Comparison of ENCODE assay signal across 15 mouse cellular contexts in genomic region chr15:84278656-84279055, GRCm38 (mm10). TPM values are rescaled to one million over a fixed set of nuclear protein-coding genes. Genes with fewer than 3 reads are reported as not detected.
DNase-seq lines count a peak whose midpoint lies in the region; ATAC-seq lines count a peak whose summit lies in the region.
"Had no signal": no experiment of that assay in that cellular context is flagged by ENCODE, and none has a peak within 500 bp of the region (broad histone marks: within the 10 kb centered on the region; RNA-seq: fewer than 3 reads in every experiment).

No protein-coding gene starts in this region.

- no peaks in the 10 kb centered on the region for H3K36me3 ChIP-seq in kidney, embryonic 16.5 days (ENCODE audit: insufficient read depth, low read length)
- no peaks in the 10 kb centered on the region for H3K36me3 ChIP-seq in neural tube, embryonic 13.5 days
- no peaks in the 10 kb centered on the region for H3K36me3 ChIP-seq in hindbrain, embryonic 15.5 days

- no peaks in the 10 kb centered on the region for H3K9me3 ChIP-seq in kidney, embryonic 16.5 days (ENCODE audit: low read length)
- H3K9me3 ChIP-seq in neural tube, embryonic 13.5 days: no peaks in the 10 kb centered on the region
- H3K9me3 ChIP-seq in hindbrain, embryonic 15.5 days: no peaks in the 10 kb centered on the region
- H3K9me3 ChIP-seq: embryonic facial prominence, embryonic 10.5 days had no signal

- H3K4me2 ChIP-seq in kidney, embryonic 16.5 days (replicated peaks; ENCODE audit: low read depth, low read length): no peak overlapping the region
- H3K4me2 ChIP-seq in neural tube, embryonic 13.5 days: no peak overlapping the region
- no peak overlapping the region for H3K4me2 ChIP-seq in hindbrain, embryonic 15.5 days
- H3K4me2 ChIP-seq: forebrain, embryonic 13.5 days; heart, embryonic 12.5 days had no signal

- no peak overlapping the region for H3K4me3 ChIP-seq in kidney, embryonic 16.5 days (ENCODE audit: low read length)
- H3K4me3 ChIP-seq in neural tube, embryonic 13.5 days: no peak overlapping the region
- no peak overlapping the region for H3K4me3 ChIP-seq in hindbrain, embryonic 15.5 days
- H3K4me3 ChIP-seq: embryonic facial prominence, embryonic 10.5 days; forebrain, embryonic 13.5 days; heart, embryonic 12.5 days had no signal

- ATAC-seq in kidney, embryonic 16.5 days (ENCODE audit: low FRiP score, low TSS enrichment): no peak
- ATAC-seq in neural tube, embryonic 13.5 days (ENCODE audit: low read depth): no peak
- ATAC-seq in hindbrain, embryonic 15.5 days (ENCODE audit: low FRiP score, low read depth): peak; percentile 55; the same call in 1 of the 2 replicates
- ATAC-seq: forebrain, embryonic 13.5 days; forebrain, postnatal 0 days had no signal

- 51% methylated on average over 7 of the region's 7 CpGs for WGBS in kidney, embryonic 16.5 days
- 36% methylated on average over 7 of the region's 7 CpGs for WGBS in neural tube, embryonic 13.5 days
- WGBS in hindbrain, embryonic 15.5 days: 30% methylated on average over 7 of the region's 7 CpGs

- no peak overlapping the region for H3K9ac ChIP-seq in kidney, embryonic 16.5 days (replicated peaks; ENCODE audit: low read length)
- H3K9ac ChIP-seq in neural tube, embryonic 13.5 days: no peak overlapping the region
- H3K9ac ChIP-seq in hindbrain, embryonic 15.5 days: no peak overlapping the region
- H3K9ac ChIP-seq: forebrain, embryonic 13.5 days; forebrain, postnatal 0 days; heart, embryonic 12.5 days had no signal

- no peaks in the 10 kb centered on the region for H3K27me3 ChIP-seq in kidney, embryonic 16.5 days (ENCODE audit: insufficient read depth, low read length)
- no peaks in the 10 kb centered on the region for H3K27me3 ChIP-seq in neural tube, embryonic 13.5 days
- no peaks in the 10 kb centered on the region for H3K27me3 ChIP-seq in hindbrain, embryonic 15.5 days
- H3K27me3 ChIP-seq: forebrain, embryonic 13.5 days; heart, embryonic 12.5 days had no signal

- DNase-seq in kidney, adult 18-20 months: no peak
- no peak for DNase-seq in neural tube, embryonic 10.5 days (ENCODE audit: extremely low spot score, low spot score)
- no peak for DNase-seq in layer of hippocampus, postnatal 10 days (ENCODE audit: low spot score in 2 of 2)
- DNase-seq: adrenal gland, adult 8-10 months; adrenal gland, postnatal 36 days; cerebellum, adult 2 months; cerebellum, postnatal 10 days; forebrain, postnatal 0 days; gastrocnemius, postnatal 25 days had no signal

- peaks cover 8% of the 10 kb centered on the region; the same call in 1 of the 2 replicates for H3K4me1 ChIP-seq in kidney, embryonic 16.5 days (ENCODE audit: insufficient read depth, low read length)
- H3K4me1 ChIP-seq in neural tube, embryonic 13.5 days (replicated peaks): peaks cover 15% of the 10 kb centered on the region
- H3K4me1 ChIP-seq in hindbrain, embryonic 15.5 days (replicated peaks): 0 out of 2 replicates have a peak, but pooled peaks cover 4% of the 10 kb centered on the region
- H3K4me1 ChIP-seq: embryonic facial prominence, embryonic 10.5 days; forebrain, embryonic 13.5 days; heart, embryonic 12.5 days had no signal

- H3K27ac ChIP-seq in kidney, embryonic 16.5 days (ENCODE audit: low read length): 0 out of 2 replicates have a peak overlapping the region, but pooled peaks have one; percentile 18
- H3K27ac ChIP-seq in neural tube, embryonic 13.5 days (replicated peaks): 0 out of 2 replicates have a peak overlapping the region, but pooled peaks have one; percentile 6
- H3K27ac ChIP-seq in hindbrain, embryonic 15.5 days (replicated peaks): no peak overlapping the region
- H3K27ac ChIP-seq: embryonic facial prominence, embryonic 10.5 days; forebrain, embryonic 13.5 days had no signal

RNA-seq across cellular contexts. Expression of gene Parvg, which starts 45.2 kb away (rescaled TPM):
- polyA plus RNA-seq in kidney, embryonic 16.5 days (2015; fragmentation: Nextera tagmentation; extraction: Ambion mirVana): 1.6 and 2.1 TPM in 2 replicates
- polyA plus RNA-seq in neural tube, embryonic 13.5 days (2015; fragmentation: Nextera tagmentation; extraction: Ambion mirVana): 0.95 and 0.98 TPM in 2 replicates
- 1.0 and 1.8 TPM in 2 replicates for polyA plus RNA-seq in hindbrain, embryonic 15.5 days (2015; fragmentation: Nextera tagmentation; extraction: Ambion mirVana)
- 1 to 10 TPM; 6.6 to 9.6 TPM for total RNA-seq in layer of hippocampus, postnatal 10 days (2021)

RNA-seq across cellular contexts. Expression of gene Parvb, which starts 46.8 kb away (rescaled TPM):
- 3.1 and 3.5 TPM in 2 replicates for polyA plus RNA-seq in kidney, embryonic 16.5 days (2015; fragmentation: Nextera tagmentation; extraction: Ambion mirVana)
- polyA plus RNA-seq in neural tube, embryonic 13.5 days (2015; fragmentation: Nextera tagmentation; extraction: Ambion mirVana): 8.5 and 9.0 TPM in 2 replicates
- polyA plus RNA-seq in hindbrain, embryonic 15.5 days (2015; fragmentation: Nextera tagmentation; extraction: Ambion mirVana): 3.7 and 5.5 TPM in 2 replicates
- 10 to 100 TPM; 37.2 TPM for total RNA-seq in layer of hippocampus, postnatal 10 days (2021)
